Comparison of ENCODE assay signal across 13 mouse cellular contexts in genomic region chr8:88317341-88317740, GRCm38 (mm10). TPM values are rescaled to one million over a fixed set of nuclear protein-coding genes. Genes with fewer than 3 reads are reported as not detected.
A peak's percentile ranks its signal among the peaks of the same experiment; 100 is the strongest.
DNase-seq lines count a peak whose midpoint lies in the region; ATAC-seq and TF ChIP-seq lines count a peak whose summit lies in the region.
"Had no signal": no experiment of that assay in that cellular context is flagged by ENCODE, and none has a peak within 500 bp of the region (broad histone marks: within the 10 kb centered on the region; RNA-seq: fewer than 3 reads in every experiment).

No protein-coding gene starts in this region.

- no peaks in the 10 kb centered on the region for H3K9me3 ChIP-seq in heart, embryonic 10.5 days
- no peaks in the 10 kb centered on the region for H3K9me3 ChIP-seq in lung, embryonic 16.5 days (ENCODE audit: control insufficient read depth, low read length)
- no peaks in the 10 kb centered on the region for H3K9me3 ChIP-seq in embryonic facial prominence, embryonic 15.5 days (replicated peaks)
- no peaks in the 10 kb centered on the region for H3K9me3 ChIP-seq in stomach, embryonic 15.5 days
- H3K9me3 ChIP-seq in forebrain, embryonic 16.5 days (ENCODE audit: control insufficient read depth, low read length), result no peaks in the 10 kb centered on the region
- H3K9me3 ChIP-seq: midbrain, embryonic 15.5 days had no signal

- TF ChIP-seq POLR2A in lung, adult 2 months (IDR thresholded peaks at IDR 0.05; ENCODE audit: borderline replicate concordance, extremely low read depth, low read depth, low read length), result no peak

- H3K4me2 ChIP-seq in lung, embryonic 16.5 days (ENCODE audit: low read depth, low read length), result no peak overlapping the region
- no peak overlapping the region for H3K4me2 ChIP-seq in embryonic facial prominence, embryonic 15.5 days (replicated peaks)
- H3K4me2 ChIP-seq in stomach, embryonic 15.5 days, result no peak overlapping the region
- H3K4me2 ChIP-seq in forebrain, embryonic 16.5 days (ENCODE audit: low read length), result no peak overlapping the region
- H3K4me2 ChIP-seq: midbrain, embryonic 15.5 days had no signal

- peaks cover 21% of the 10 kb centered on the region for H3K4me1 ChIP-seq in heart, embryonic 10.5 days
- peaks cover 24% of the 10 kb centered on the region for H3K4me1 ChIP-seq in lung, embryonic 16.5 days (replicated peaks; ENCODE audit: control insufficient read depth, insufficient read depth, low read length)
- peaks cover 16% of the 10 kb centered on the region for H3K4me1 ChIP-seq in lung, adult 2 months (ENCODE audit: control insufficient read depth, insufficient read depth, low read length)
- H3K4me1 ChIP-seq in embryonic facial prominence, embryonic 15.5 days, result peaks cover 37% of the 10 kb centered on the region
- H3K4me1 ChIP-seq in stomach, embryonic 15.5 days, result peaks cover 20% of the 10 kb centered on the region
- peaks cover 12% of the 10 kb centered on the region for H3K4me1 ChIP-seq in forebrain, embryonic 16.5 days (replicated peaks; ENCODE audit: control insufficient read depth, insufficient read depth, low read length)

- H3K9ac ChIP-seq in lung, embryonic 16.5 days (ENCODE audit: low read length), result no peak overlapping the region; the same call in 1 of the 2 replicates
- H3K9ac ChIP-seq in embryonic facial prominence, embryonic 15.5 days, result no peak overlapping the region
- no peak overlapping the region for H3K9ac ChIP-seq in stomach, embryonic 15.5 days
- H3K9ac ChIP-seq in forebrain, embryonic 16.5 days (replicated peaks; ENCODE audit: low read depth, low read length), result no peak overlapping the region
- H3K9ac ChIP-seq: midbrain, embryonic 15.5 days had no signal

- TF ChIP-seq CTCF in lung, adult 2 months (IDR thresholded peaks at IDR 0.05; ENCODE audit: insufficient read depth, low read length), result no peak

- H3K4me3 ChIP-seq in heart, embryonic 10.5 days, result no peak overlapping the region
- H3K4me3 ChIP-seq in lung, embryonic 16.5 days (ENCODE audit: low read length), result no peak overlapping the region
- H3K4me3 ChIP-seq in lung, adult 2 months (replicated peaks; ENCODE audit: extremely low read depth, low read depth, low read length), result no peak overlapping the region
- no peak overlapping the region for H3K4me3 ChIP-seq in embryonic facial prominence, embryonic 15.5 days (replicated peaks)
- no peak overlapping the region for H3K4me3 ChIP-seq in stomach, embryonic 15.5 days (replicated peaks)
- no peak overlapping the region for H3K4me3 ChIP-seq in forebrain, embryonic 16.5 days (replicated peaks; ENCODE audit: low read length)
- H3K4me3 ChIP-seq: erythroblast, embryonic 14.5 days; midbrain, embryonic 15.5 days had no signal

- WGBS in heart, embryonic 10.5 days, result 64% methylated on average over 5 of the region's 5 CpGs
- 44% methylated on average over 5 of the region's 5 CpGs for WGBS in lung, embryonic 16.5 days
- 66% methylated on average over 5 of the region's 5 CpGs for WGBS in lung, adult 2 months
- WGBS in embryonic facial prominence, embryonic 15.5 days, result 28% methylated on average over 5 of the region's 5 CpGs
- WGBS in stomach, embryonic 15.5 days, result 55% methylated on average over 5 of the region's 5 CpGs
- WGBS in forebrain, embryonic 16.5 days, result 71% methylated on average over 5 of the region's 5 CpGs

- ATAC-seq in lung, embryonic 16.5 days (ENCODE audit: low read depth), result peak; percentile 42
- peak; percentile 27; the same call in 1 of the 2 replicates for ATAC-seq in embryonic facial prominence, embryonic 15.5 days (ENCODE audit: insufficient number of reproducible peaks, low FRiP score, low TSS enrichment, low read depth)
- ATAC-seq in stomach, embryonic 15.5 days (ENCODE audit: insufficient read depth, low FRiP score, low read depth), result no peak
- ATAC-seq in forebrain, embryonic 16.5 days, result no peak

- peak overlapping the region; percentile 5; the same call in 1 of the 2 replicates for H3K27ac ChIP-seq in heart, embryonic 10.5 days
- H3K27ac ChIP-seq in lung, embryonic 16.5 days (ENCODE audit: low read length), result peak overlapping the region; percentile 54
- peak overlapping the region; percentile 82 for H3K27ac ChIP-seq in embryonic facial prominence, embryonic 15.5 days (replicated peaks)
- 0 out of 2 replicates have a peak overlapping the region, but pooled peaks have one; percentile 19 for H3K27ac ChIP-seq in stomach, embryonic 15.5 days
- H3K27ac ChIP-seq in forebrain, embryonic 16.5 days (ENCODE audit: low read length), result no peak overlapping the region
- H3K27ac ChIP-seq: midbrain, embryonic 15.5 days had no signal

- peaks cover 58% of the 10 kb centered on the region for H3K27me3 ChIP-seq in heart, embryonic 10.5 days (ENCODE audit: insufficient read depth, poor library complexity, severe bottlenecking)
- H3K27me3 ChIP-seq in lung, embryonic 16.5 days (ENCODE audit: control insufficient read depth, insufficient read depth, low read depth, low read length), result no peaks in the 10 kb centered on the region
- no peaks in the 10 kb centered on the region for H3K27me3 ChIP-seq in embryonic facial prominence, embryonic 15.5 days
- H3K27me3 ChIP-seq in stomach, embryonic 15.5 days (replicated peaks), result no peaks in the 10 kb centered on the region
- H3K27me3 ChIP-seq in forebrain, embryonic 16.5 days (replicated peaks; ENCODE audit: control insufficient read depth, insufficient read depth, low read length), result no peaks in the 10 kb centered on the region
- H3K27me3 ChIP-seq: midbrain, embryonic 15.5 days had no signal

- DNase-seq in heart, embryonic 10.5 days (ENCODE audit: low spot score), result no peak
- DNase-seq in heart, postnatal 4 days, result no peak
- no peak for DNase-seq in lung, adult 2 months
- no peak for DNase-seq in layer of hippocampus, postnatal 10 days (ENCODE audit: low spot score in 2 of 2)
- DNase-seq: adrenal gland, postnatal 25 days; cerebellum, adult 18-20 months; thymus, adult 18-20 months had no signal

- H3K36me3 ChIP-seq in heart, embryonic 10.5 days, result no peaks in the 10 kb centered on the region; the same call in 1 of the 2 replicates
- H3K36me3 ChIP-seq in lung, embryonic 16.5 days (ENCODE audit: control insufficient read depth, insufficient read depth, low read length), result no peaks in the 10 kb centered on the region
- no peaks in the 10 kb centered on the region for H3K36me3 ChIP-seq in embryonic facial prominence, embryonic 15.5 days
- H3K36me3 ChIP-seq in stomach, embryonic 15.5 days, result no peaks in the 10 kb centered on the region
- H3K36me3 ChIP-seq in forebrain, embryonic 16.5 days (ENCODE audit: control insufficient read depth, insufficient read depth), result no peaks in the 10 kb centered on the region
- H3K36me3 ChIP-seq: midbrain, embryonic 15.5 days had no signal

RNA-seq across cellular contexts. Expression of gene Brd7, which starts 44.7 kb away (rescaled TPM):
- polyA plus RNA-seq in heart, embryonic 10.5 days (2016; fragmentation: Nextera tagmentation; extraction: Ambion mirVana), result 56.8 and 65.1 TPM in 2 replicates
- 10 to 100 TPM; 73.4 to 87.1 TPM for total RNA-seq in heart, postnatal 4 days (2021)
- polyA plus RNA-seq in lung, embryonic 16.5 days (2015; fragmentation: Nextera tagmentation; extraction: Ambion mirVana), result 56.0 and 70.7 TPM in 2 replicates
- polyA plus RNA-seq in lung, adult 2 months (2012; rRNA removed), result 18.6 and 28.5 TPM in 2 replicates
- 70.3 and 72.8 TPM in 2 replicates for polyA plus RNA-seq in embryonic facial prominence, embryonic 15.5 days (2015; fragmentation: Nextera tagmentation; extraction: Ambion mirVana)
- 60.0 and 61.3 TPM in 2 replicates for polyA plus RNA-seq in stomach, embryonic 15.5 days (2015; fragmentation: Nextera tagmentation; extraction: Ambion mirVana)
- total RNA-seq in layer of hippocampus, postnatal 10 days (2021), result 10 to 100 TPM; 63.4 to 68.8 TPM
- polyA plus RNA-seq in forebrain, embryonic 16.5 days (2015; fragmentation: Nextera tagmentation; extraction: Ambion mirVana), result 64.0 and 72.2 TPM in 2 replicates

RNA-seq across cellular contexts. Expression of gene Adcy7, which starts 45.1 kb away (rescaled TPM):
- 3.4 and 4.0 TPM in 2 replicates for polyA plus RNA-seq in heart, embryonic 10.5 days (2016; fragmentation: Nextera tagmentation; extraction: Ambion mirVana)
- total RNA-seq in heart, postnatal 4 days (2021), result 1 to 10 TPM; 4.0 to 5.4 TPM
- polyA plus RNA-seq in lung, embryonic 16.5 days (2015; fragmentation: Nextera tagmentation; extraction: Ambion mirVana), result 13.4 and 15.0 TPM in 2 replicates
- 57.0 and 60.0 TPM in 2 replicates for polyA plus RNA-seq in lung, adult 2 months (2012; rRNA removed)
- polyA plus RNA-seq in embryonic facial prominence, embryonic 15.5 days (2015; fragmentation: Nextera tagmentation; extraction: Ambion mirVana), result 8.9 and 10.6 TPM in 2 replicates
- polyA plus RNA-seq in stomach, embryonic 15.5 days (2015; fragmentation: Nextera tagmentation; extraction: Ambion mirVana), result 6.3 and 7.4 TPM in 2 replicates
- 1 to 10 TPM; 5.0 to 6.1 TPM for total RNA-seq in layer of hippocampus, postnatal 10 days (2021)
- polyA plus RNA-seq in forebrain, embryonic 16.5 days (2015; fragmentation: Nextera tagmentation; extraction: Ambion mirVana), result 2.1 TPM in 2 replicates

Comparison
In these comparisons a context has a peak if more than half of its experiments do, and no peak if none do; other contexts are left out.
1. ATAC-seq: peak in lung, embryonic 16.5 days (single experiment) and embryonic facial prominence, embryonic 15.5 days (single experiment); none in stomach, embryonic 15.5 days (single experiment) and forebrain, embryonic 16.5 days (single experiment).